Mouse (Mus musculus) stomach, embryonic 15.5 days (tissue): ENCODE measurements at regions not wholly inside any gene's neighbourhood (a gene's known extent, or its start where the extent isn't known, plus 50 kb on each side); places are given as distances from the start of the nearest gene placed in this dataset.

ENCODE experiments used
- ATAC-seq: fragments of 200-750 bp; cut with Nextera tagmentation; 2 replicates; pipeline ENCODE4 v1.8.0; 2017; ENCODE audit warnings: low read depth, moderate number of reproducible peaks, moderate TSS enrichment; ENCODE audit not compliant: insufficient read depth, low FRiP score
- H3K27ac ChIP-seq: fragments of 300-500 bp; sonication (generic); 2 replicates; pipeline ENCODE4 v1.5.1; 2015; ENCODE audit warnings: mild to moderate bottlenecking, inconsistent platforms
- H3K27me3 ChIP-seq: fragments of 300-500 bp; sonication (generic); replicated peaks from 2 replicates; pipeline ENCODE4 v1.6.1; 2015; ENCODE audit warnings: inconsistent platforms
- H3K36me3 ChIP-seq: fragments of 300-500 bp; sonication (generic); 2 replicates; pipeline ENCODE4 v1.6.1; 2015; ENCODE audit warnings: inconsistent platforms
- H3K4me1 ChIP-seq: fragments of 300-500 bp; sonication (generic); 2 replicates; pipeline ENCODE4 v1.6.1; 2015; ENCODE audit warnings: inconsistent platforms
- H3K4me2 ChIP-seq: fragments of 300-500 bp; sonication (generic); 2 replicates; pipeline ENCODE4 v1.6.1; 2015; ENCODE audit warnings: mild to moderate bottlenecking, inconsistent platforms
- H3K4me3 ChIP-seq: fragments of 300-500 bp; sonication (generic); replicated peaks from 2 replicates; pipeline ENCODE4 v1.5.1; 2015; ENCODE audit warnings: inconsistent platforms
- H3K9ac ChIP-seq: fragments of 300-500 bp; sonication (generic); 2 replicates; pipeline ENCODE4 v1.6.1; 2015; ENCODE audit warnings: inconsistent platforms
- H3K9me3 ChIP-seq: fragments of 300-500 bp; sonication (generic); 2 replicates; pipeline ENCODE4 v1.6.1; 2016; ENCODE audit warnings: inconsistent platforms
- WGBS: fragments of 180-500 bp; shearing (Covaris S2); methylation state at CpG from one replicate; pipeline ENCODE4 v1.1.7; 2015; 5-methylcytosine and 5-hydroxymethylcytosine counted together

DNA sequence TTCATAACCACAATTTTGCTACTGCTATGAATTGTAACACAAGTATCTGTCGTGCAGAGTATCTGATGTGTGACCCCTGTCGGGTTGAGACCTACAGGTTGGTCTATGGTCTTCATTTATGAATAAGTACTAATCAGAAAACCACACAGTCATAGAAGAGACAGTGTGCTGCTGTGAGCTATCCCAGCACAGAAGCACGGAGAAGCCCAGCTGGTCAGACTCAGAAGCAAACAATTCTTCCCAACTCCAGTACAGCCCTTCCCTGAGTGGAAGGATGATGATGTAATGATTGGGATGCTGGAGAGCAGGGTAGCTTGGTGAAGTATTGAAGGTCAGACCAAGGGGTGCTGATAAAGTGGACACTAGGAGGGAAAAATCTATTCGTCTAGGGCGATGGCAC lies 129.5 kb downstream of the Gm10260 start:
- Histone ChIP-seq H3K4me1 (no peaks in the 10 kb centered on the region), H3K9ac (no peak overlapping the region), H3K9me3 (no peaks in the 10 kb centered on the region), H3K27me3 (no peaks in the 10 kb centered on the region), H3K36me3 (no peaks in the 10 kb centered on the region), H3K4me2 (no peak overlapping the region), H3K4me3 (no peak overlapping the region), H3K27ac (no peak overlapping the region)
- WGBS, result 81% methylated on average over 5 of the region's 5 CpGs
- ATAC-seq, result no peak

DNA sequence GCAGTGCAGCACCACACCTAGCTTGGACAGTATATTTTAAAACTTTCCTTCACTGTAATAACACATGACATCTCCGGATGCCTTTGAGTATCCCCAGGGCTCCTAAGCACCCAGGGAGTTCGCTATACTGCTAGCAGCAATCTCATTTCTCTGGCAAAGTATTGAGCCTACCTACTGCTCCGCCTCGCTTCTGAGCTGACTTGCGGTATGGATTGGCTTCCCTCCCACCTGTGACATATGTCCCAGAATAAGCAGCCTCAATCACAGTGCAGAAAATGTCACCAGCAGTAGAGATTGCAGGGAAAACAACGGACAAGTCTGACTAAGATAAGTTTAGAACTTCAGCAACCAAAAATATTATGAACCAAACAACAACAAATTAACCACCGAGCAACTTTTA lies 131.8 kb downstream of the Gm10260 start:
- Histone ChIP-seq H3K9ac (no peak overlapping the region), H3K9me3 (no peaks in the 10 kb centered on the region), H3K27me3 (no peaks in the 10 kb centered on the region), H3K36me3 (no peaks in the 10 kb centered on the region), H3K27ac (no peak overlapping the region), H3K4me2 (no peak overlapping the region), H3K4me1 (no peaks in the 10 kb centered on the region), H3K4me3 (no peak overlapping the region)
- 79% methylated on average over 7 of the region's 7 CpGs for WGBS
- ATAC-seq, result no peak

DNA sequence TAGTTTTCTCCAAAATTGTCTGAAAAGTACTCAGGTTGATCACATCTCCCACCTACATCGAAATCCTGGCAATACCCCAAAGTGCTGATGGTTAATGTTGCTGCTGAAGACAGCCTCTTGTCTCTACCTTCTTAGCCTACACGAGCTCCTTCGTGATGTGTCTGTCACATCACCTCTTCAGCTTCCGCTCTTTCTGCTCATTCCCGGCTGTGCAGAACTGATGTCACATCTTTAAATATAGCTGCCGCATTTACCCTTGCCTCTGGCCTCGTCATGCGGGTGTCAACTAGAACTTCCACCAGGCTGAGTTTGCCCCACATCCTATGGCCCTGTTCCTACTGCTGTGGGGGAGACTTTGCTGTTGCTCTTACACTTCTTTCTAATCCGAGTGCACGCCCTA lies 133.2 kb downstream of the Gm10260 start:
- no peaks in the 10 kb centered on the region for H3K9me3 ChIP-seq
- no peaks in the 10 kb centered on the region for H3K4me1 ChIP-seq
- ATAC-seq, result no peak
- H3K4me2 ChIP-seq, result no peak overlapping the region
- H3K27me3 ChIP-seq, result no peaks in the 10 kb centered on the region
- no peak overlapping the region for H3K9ac ChIP-seq
- H3K4me3 ChIP-seq, result no peak overlapping the region
- H3K27ac ChIP-seq, result no peak overlapping the region
- 83% methylated on average over 10 of the region's 10 CpGs for WGBS
- no peaks in the 10 kb centered on the region for H3K36me3 ChIP-seq

- H3K27ac ChIP-seq, result no peak overlapping the region
- no peaks in the 10 kb centered on the region for H3K9me3 ChIP-seq
- no peaks in the 10 kb centered on the region for H3K4me1 ChIP-seq
- no peak overlapping the region for H3K4me3 ChIP-seq
- WGBS, result 58% methylated on average over 5 of the region's 5 CpGs
- no peak overlapping the region for H3K9ac ChIP-seq
- no peak for ATAC-seq
- no peak overlapping the region for H3K4me2 ChIP-seq
- no peaks in the 10 kb centered on the region for H3K27me3 ChIP-seq
- no peaks in the 10 kb centered on the region for H3K36me3 ChIP-seq
Measured at GRCm38 (mm10) chr13:97626786-97627185, 133.6 kb downstream of the Gm10260 start.

DNA sequence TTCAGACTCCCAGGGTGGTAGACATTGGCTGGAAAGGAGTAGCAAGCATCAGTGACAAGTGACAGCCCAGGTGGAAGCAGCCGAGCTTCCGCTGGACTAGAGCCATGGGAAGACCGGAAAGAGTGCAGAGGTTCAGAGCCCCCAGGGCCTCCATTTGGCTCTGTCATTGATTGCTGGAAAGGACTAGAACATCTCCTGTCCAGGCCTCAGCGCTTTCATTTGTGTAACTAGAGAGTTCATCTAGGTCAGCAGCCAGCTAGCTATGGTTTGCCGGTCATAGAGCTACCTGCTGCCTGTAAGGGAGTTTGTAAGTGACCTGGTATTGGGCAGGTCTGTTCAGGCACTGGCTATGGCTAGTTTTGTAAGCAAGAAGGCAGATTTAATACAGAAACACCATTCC lies 134.3 kb downstream of the Gm10260 start:
- Histone ChIP-seq H3K27me3 (no peaks in the 10 kb centered on the region), H3K4me2 (no peak overlapping the region), H3K9ac (no peak overlapping the region), H3K27ac (no peak overlapping the region), H3K9me3 (no peaks in the 10 kb centered on the region), H3K4me1 (no peaks in the 10 kb centered on the region), H3K36me3 (no peaks in the 10 kb centered on the region), H3K4me3 (no peak overlapping the region)
- ATAC-seq, result no peak
- WGBS, result 83% methylated on average over 5 of the region's 5 CpGs

- no peak overlapping the region for H3K27ac ChIP-seq
- no peaks in the 10 kb centered on the region for H3K4me1 ChIP-seq
- no peak for ATAC-seq
- H3K27me3 ChIP-seq, result no peaks in the 10 kb centered on the region
- H3K9ac ChIP-seq, result no peak overlapping the region
- H3K4me3 ChIP-seq, result no peak overlapping the region
- 68% methylated on average over 4 of the region's 4 CpGs for WGBS
- H3K9me3 ChIP-seq, result no peaks in the 10 kb centered on the region
- no peak overlapping the region for H3K4me2 ChIP-seq
- H3K36me3 ChIP-seq, result no peaks in the 10 kb centered on the region
Measured at GRCm38 (mm10) chr13:97625391-97625790, 135.0 kb downstream of the Gm10260 start.

GRCm38 (mm10) chr13:97618190-97618586 lies 142.2 kb downstream of the Gm10260 start:
- Histone ChIP-seq H3K4me1 (peaks cover 13% of the 10 kb centered on the region), H3K4me2 (no peak overlapping the region), H3K27me3 (no peaks in the 10 kb centered on the region), H3K9ac (no peak overlapping the region), H3K4me3 (no peak overlapping the region), H3K36me3 (no peaks in the 10 kb centered on the region), H3K9me3 (no peaks in the 10 kb centered on the region), H3K27ac (peak overlapping the region; percentile 53)
- 54% methylated on average over 6 of the region's 6 CpGs for WGBS
- 0 out of 2 replicates have a peak, but pooled peaks have one; percentile 23 for ATAC-seq

DNA sequence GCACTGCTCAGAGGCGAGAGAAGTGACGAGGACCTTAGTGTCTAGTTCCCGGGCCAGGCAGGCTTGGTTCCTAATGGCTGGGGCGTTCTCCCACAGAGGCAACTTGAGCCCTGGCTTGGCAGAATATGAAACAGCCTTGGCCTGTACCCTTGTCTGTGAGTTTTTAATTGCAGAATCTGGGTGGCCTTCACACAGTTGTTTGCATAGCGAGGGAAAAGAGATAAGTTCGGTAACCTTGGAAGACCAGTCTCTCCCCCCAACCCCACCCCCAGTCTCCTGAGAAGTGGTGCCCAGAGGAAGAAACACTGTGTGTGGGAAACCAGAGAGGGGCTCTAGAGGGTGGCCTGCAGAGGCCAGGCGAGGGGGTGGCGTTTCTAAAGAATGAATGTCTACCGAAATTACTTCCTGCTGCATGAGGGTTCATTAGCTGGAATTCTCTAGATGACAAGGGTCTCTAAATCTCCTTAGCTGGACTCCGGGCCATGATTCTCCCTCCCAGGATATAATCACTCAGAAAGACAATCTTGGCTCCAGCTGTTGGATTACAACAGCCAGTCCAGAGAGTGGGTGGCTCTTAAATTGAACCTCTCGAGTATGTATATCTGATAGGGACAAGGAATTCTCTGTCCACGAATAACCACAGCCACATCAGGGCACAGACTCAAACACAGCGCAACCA lies 142.8 kb downstream of the Gm10260 start:
- Histone ChIP-seq H3K9me3 (no peaks in the 10 kb centered on the region), H3K27me3 (no peaks in the 10 kb centered on the region), H3K4me2 (peak overlapping the region; percentile 17; the same call in 1 of the 2 replicates), H3K4me3 (no peak overlapping the region), H3K9ac (no peak overlapping the region), H3K27ac (peak overlapping the region; percentile 53), H3K4me1 (peaks cover 13% of the 10 kb centered on the region), H3K36me3 (no peaks in the 10 kb centered on the region)
- 25% methylated on average over 13 of the region's 13 CpGs for WGBS
- ATAC-seq, result peak; percentile 75

GRCm38 (mm10) chr13:97616919-97617318 lies 143.5 kb downstream of the Gm10260 start:
- H3K9ac ChIP-seq, result no peak overlapping the region
- H3K4me3 ChIP-seq, result no peak overlapping the region
- no peaks in the 10 kb centered on the region for H3K27me3 ChIP-seq
- H3K9me3 ChIP-seq, result no peaks in the 10 kb centered on the region
- H3K27ac ChIP-seq, result peak overlapping the region; percentile 53
- no peaks in the 10 kb centered on the region for H3K36me3 ChIP-seq
- ATAC-seq, result no peak
- peaks cover 13% of the 10 kb centered on the region for H3K4me1 ChIP-seq
- H3K4me2 ChIP-seq, result no peak overlapping the region

DNA sequence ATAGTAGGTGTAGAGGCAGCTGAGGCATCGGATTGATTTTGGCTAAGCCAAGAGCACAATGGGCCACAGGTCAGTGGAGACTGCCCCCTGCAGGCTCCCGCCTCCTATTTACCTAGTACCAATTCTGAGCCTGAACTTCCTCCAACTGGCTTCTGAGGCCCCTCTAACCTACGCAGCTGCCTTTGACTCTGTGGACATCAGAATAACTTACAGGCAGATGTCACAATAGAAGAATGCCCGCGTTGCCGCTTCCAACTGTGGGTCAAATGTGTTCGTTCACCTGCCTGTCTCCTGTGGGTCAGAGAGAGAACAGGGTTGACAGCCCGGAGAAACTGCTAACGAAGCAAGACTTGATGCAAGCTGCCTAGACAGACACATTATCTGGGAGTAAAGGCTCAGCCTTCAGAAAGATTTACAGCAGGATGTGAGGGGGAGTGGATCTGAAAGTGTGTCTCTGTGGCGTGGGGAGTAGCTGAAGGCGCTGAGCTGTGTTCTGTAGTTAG lies 153.2 kb downstream of the Gm10260 start:
- no peak overlapping the region for H3K4me2 ChIP-seq
- no peak overlapping the region for H3K9ac ChIP-seq
- 36% methylated on average over 11 of the region's 11 CpGs for WGBS
- no peaks in the 10 kb centered on the region for H3K36me3 ChIP-seq
- no peaks in the 10 kb centered on the region for H3K27me3 ChIP-seq
- no peaks in the 10 kb centered on the region for H3K9me3 ChIP-seq
- no peak overlapping the region for H3K4me3 ChIP-seq
- H3K4me1 ChIP-seq, result 0 out of 2 replicates have a peak, but pooled peaks cover 3% of the 10 kb centered on the region
- ATAC-seq, result no peak; the same call in 1 of the 2 replicates
- no peak overlapping the region for H3K27ac ChIP-seq

GRCm38 (mm10) chr13:97604451-97604850 lies 156.0 kb downstream of the Gm10260 start:
- Histone ChIP-seq H3K4me1 (0 out of 2 replicates have a peak, but pooled peaks cover 3% of the 10 kb centered on the region), H3K27me3 (no peaks in the 10 kb centered on the region), H3K27ac (no peak overlapping the region), H3K4me2 (no peak overlapping the region), H3K9me3 (no peaks in the 10 kb centered on the region), H3K4me3 (no peak overlapping the region), H3K36me3 (no peaks in the 10 kb centered on the region), H3K9ac (no peak overlapping the region)
- WGBS, result 81% methylated on average over 3 of the region's 3 CpGs
- no peak for ATAC-seq

- Histone ChIP-seq H3K27ac (no peak overlapping the region), H3K27me3 (no peaks in the 10 kb centered on the region), H3K4me2 (no peak overlapping the region), H3K9me3 (no peaks in the 10 kb centered on the region), H3K9ac (no peak overlapping the region), H3K36me3 (no peaks in the 10 kb centered on the region), H3K4me3 (no peak overlapping the region), H3K4me1 (0 out of 2 replicates have a peak, but pooled peaks cover 3% of the 10 kb centered on the region)
- no peak for ATAC-seq
- 88% methylated on average over 7 of the region's 7 CpGs for WGBS
Measured at GRCm38 (mm10) chr13:97601135-97601730, 159.2 kb downstream of the Gm10260 start.
